Mouse (Mus musculus): Measurements from ENCODE around the gene Gm3448.
A peak's percentile ranks its signal among the peaks of the same experiment; 100 is the strongest.
"Not testable (repeated sequence)": the region's sequence is repeated elsewhere in the genome, so short reads cannot be mapped to it uniquely, and the experiment has no call there.

Gm3448 gene

DNA sequence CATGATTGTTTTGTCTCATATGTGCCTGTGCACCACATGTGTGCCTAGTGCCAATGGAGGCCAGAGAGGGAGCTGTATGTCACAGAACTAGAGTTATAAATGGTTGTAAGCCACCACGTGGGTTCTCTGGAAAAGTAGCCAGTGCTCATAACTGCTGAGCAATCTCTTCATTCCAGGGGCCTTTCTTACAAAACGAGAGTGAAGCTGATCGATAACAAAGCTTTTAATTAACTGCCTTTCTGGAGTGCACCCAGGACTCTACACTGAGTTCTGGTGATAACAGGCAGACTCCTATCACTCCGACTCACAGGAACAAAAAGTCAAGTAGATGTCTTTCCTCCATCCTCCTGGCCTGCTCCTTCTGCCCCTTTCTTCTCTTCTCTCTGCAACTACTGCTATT, 9.9 kb downstream of the Gm3448 start:
- DNase-seq (ENCODE audit: low spot score in 2 of 2): not testable (repeated sequence)

DNA sequence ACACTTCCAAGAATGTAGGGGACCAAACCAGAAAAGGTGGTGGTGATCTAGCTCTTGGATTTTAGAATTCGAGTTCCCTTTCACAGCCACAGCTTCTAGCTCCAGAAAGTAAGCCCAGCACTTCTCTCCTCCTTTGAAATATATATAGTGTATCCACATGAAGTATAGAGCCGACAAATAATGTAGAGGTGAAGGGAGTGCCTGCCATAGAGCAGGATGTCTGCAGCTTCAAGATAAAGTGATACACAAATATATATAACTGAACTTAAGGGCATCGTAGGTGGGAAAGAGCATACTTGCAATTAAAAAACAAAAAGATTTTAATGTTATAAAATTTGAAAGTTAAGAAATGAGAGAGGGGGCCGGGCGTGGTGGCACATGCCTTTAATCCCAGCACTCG, 15.8 kb downstream of the Gm3448 start:
- DNase-seq (ENCODE audit: low spot score in 2 of 2): not testable (repeated sequence)

DNA sequence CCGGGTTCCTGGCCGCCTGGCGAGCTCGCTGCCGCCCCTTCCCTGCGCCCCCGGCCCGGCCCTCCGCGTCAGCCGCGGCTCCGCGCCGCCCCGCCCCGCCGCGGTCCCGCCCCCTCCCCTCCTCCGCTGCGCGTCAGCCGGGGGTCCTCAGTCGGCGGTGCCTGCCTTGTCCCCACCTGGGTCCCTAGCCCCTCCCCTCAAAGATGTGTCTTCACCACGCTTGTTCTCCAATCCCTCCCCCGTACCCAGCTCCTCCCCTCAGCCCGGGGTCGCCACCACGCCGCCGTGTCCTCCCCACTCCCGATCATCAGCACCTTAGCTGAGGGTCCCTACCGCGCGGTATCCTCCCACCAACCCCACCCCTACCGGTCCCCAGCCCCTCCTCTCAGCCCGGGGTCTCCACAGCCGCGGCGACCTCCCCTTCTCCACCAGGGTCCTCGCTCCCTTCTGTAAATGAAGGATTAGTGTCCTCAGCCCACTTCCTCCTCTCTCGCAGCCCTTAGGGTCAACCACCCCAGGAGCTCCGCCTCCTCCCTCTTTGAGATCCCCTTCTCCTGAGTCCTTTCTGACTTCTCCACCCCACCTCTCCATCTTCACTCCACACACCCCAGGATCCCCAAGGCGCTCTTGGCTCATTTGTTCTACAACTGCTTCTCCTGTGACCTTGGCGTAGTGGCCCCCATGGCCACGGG, 16.7 kb downstream of the Gm3448 start:
- not testable (repeated sequence) for DNase-seq (ENCODE audit: low spot score in 2 of 2)

DNA sequence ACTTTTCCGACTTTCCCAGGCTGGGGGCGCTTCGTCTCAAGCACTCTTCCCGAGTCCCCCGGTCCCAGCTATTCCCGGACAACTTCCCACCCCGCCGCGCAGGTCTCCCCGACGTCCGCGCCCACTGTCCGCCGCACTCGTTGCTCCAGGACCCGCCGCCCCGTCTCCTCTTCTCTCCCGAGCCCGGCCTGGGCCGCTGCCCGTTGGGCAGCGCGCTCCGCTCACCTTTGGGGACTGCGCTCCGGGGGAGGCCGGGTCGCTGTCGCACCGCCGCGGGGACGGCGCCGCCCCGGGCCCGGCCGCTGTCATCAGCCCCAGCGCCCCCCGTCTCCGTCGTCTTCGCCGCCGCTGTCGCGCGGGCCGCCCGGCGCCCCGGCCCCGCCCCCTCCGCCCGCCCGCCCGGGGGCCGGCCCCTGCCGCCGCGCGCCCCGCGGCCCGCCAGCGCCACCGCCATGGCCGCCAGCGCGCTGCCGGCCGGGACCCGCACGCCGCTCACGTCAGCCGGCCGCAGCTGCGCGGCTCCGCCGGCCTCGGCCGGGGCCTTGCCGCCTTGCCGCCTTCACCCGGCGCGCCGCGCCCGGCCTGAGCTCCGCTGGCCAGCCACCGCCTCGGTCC, 17.4 kb downstream of the Gm3448 start:
- not testable (repeated sequence) for DNase-seq (ENCODE audit: low spot score in 2 of 2)

DNA sequence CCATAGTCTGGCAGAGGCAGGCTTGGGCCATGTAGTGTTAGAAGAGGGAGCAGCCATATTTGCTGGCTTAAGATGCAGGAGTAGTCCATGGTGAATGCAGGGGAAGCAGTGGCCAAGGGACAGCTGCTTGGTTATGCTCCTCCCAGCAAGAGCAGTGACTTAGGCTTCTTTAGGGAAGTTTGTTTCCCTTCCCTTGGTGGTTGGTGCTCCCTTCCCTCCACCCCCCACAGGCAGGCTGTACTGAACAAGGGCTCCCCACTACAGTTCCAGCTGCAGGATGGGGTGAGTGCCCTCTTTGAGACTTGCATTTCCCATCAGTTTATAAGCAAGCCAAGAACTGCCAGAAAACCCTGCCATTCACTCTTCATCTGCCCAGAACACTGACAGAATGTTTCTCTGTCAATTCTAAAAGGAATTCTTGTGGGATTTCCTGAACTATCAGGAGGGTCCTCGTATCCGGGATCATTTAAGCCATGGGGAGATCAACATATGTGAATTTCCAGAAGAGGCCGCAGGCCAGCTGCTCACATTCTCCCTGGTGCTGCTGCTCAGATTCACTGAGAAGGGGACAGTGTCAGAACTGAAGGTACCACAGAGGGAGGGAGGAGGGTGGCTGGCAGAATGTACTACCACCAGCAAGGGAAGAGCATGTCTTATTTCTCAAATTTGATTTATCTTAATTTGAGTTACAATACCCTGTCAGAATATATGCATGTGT, 19.7 kb downstream of the Gm3448 start:
- DNase-seq (ENCODE audit: low spot score in 2 of 2): peak; percentile 27 to 62

DNA sequence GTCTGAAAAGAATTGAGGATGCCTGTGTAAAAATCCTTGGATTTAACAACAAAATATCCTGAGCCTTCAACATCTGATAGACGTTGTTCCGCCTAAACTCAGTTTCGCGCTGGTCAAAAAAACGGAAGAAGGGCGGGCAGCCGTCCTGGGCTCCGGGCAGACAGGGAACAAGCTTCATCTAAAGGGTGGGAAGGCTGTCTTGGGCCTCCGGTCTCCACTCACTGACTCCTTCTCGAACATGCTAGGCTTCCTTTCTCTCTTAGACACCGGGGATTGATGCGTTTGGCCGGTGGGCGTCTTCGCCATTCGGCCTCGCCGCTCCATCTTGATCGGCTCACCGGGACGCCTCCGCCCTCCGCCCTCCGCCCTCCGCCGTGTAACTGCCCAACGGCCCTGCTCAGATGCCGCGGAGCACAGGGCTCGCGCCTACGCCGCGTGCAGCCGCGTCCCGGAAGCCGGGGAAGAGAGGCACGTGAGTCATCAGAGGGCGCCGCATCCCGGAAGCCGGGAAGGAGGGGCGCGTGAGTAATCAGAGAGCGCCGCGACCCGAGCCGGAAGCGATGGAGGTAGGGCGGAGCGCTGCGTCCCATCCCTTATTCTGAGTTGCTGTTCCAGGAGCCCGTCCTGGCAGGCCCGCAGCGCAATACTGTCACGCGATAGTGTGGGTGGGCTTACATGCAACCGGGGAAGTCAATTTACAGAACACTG, 31.5 kb downstream of the Gm3448 start, which contains the start of gene Gm3435:
Gm3435 (plus strand) TSS at position 471 of the 708 bp plus-strand sequence.
- not testable (repeated sequence) for DNase-seq (ENCODE audit: low spot score in 2 of 2)

DNA sequence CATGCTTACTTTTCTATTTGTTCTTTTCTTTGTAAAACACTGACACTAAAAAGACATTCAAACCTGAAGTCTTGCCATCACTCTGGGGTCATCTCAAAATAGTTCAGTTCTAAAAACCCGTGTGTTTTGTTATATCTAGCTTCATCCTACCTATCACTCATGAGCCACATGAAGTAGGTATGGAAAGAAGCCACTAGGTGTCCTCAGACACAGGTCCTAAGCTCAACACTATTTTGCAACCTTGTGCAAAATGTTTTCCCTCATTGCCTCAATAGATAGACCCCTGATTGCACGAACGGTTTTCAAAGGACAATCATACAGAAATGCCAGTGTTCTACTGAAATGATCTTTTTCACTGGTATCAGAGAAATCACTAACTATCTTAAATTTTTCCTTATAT, 32.2 kb downstream of the Gm3448 start:
- DNase-seq (ENCODE audit: low spot score in 2 of 2): not testable (repeated sequence)

DNA sequence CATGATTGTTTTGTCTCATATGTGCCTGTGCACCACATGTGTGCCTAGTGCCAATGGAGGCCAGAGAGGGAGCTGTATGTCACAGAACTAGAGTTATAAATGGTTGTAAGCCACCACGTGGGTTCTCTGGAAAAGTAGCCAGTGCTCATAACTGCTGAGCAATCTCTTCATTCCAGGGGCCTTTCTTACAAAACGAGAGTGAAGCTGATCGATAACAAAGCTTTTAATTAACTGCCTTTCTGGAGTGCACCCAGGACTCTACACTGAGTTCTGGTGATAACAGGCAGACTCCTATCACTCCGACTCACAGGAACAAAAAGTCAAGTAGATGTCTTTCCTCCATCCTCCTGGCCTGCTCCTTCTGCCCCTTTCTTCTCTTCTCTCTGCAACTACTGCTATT, 41.3 kb downstream of the Gm3448 start:
- DNase-seq (ENCODE audit: low spot score in 2 of 2): not testable (repeated sequence)

DNA sequence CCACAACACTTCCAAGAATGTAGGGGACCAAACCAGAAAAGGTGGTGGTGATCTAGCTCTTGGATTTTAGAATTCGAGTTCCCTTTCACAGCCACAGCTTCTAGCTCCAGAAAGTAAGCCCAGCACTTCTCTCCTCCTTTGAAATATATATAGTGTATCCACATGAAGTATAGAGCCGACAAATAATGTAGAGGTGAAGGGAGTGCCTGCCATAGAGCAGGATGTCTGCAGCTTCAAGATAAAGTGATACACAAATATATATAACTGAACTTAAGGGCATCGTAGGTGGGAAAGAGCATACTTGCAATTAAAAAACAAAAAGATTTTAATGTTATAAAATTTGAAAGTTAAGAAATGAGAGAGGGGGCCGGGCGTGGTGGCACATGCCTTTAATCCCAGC, 47.2 kb downstream of the Gm3448 start:
- DNase-seq (ENCODE audit: low spot score in 2 of 2): not testable (repeated sequence)

DNA sequence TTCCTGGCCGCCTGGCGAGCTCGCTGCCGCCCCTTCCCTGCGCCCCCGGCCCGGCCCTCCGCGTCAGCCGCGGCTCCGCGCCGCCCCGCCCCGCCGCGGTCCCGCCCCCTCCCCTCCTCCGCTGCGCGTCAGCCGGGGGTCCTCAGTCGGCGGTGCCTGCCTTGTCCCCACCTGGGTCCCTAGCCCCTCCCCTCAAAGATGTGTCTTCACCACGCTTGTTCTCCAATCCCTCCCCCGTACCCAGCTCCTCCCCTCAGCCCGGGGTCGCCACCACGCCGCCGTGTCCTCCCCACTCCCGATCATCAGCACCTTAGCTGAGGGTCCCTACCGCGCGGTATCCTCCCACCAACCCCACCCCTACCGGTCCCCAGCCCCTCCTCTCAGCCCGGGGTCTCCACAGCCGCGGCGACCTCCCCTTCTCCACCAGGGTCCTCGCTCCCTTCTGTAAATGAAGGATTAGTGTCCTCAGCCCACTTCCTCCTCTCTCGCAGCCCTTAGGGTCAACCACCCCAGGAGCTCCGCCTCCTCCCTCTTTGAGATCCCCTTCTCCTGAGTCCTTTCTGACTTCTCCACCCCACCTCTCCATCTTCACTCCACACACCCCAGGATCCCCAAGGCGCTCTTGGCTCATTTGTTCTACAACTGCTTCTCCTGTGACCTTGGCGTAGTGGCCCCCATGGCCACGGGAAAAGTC, 48.1 kb downstream of the Gm3448 start:
- not testable (repeated sequence) for DNase-seq (ENCODE audit: low spot score in 2 of 2)

DNA sequence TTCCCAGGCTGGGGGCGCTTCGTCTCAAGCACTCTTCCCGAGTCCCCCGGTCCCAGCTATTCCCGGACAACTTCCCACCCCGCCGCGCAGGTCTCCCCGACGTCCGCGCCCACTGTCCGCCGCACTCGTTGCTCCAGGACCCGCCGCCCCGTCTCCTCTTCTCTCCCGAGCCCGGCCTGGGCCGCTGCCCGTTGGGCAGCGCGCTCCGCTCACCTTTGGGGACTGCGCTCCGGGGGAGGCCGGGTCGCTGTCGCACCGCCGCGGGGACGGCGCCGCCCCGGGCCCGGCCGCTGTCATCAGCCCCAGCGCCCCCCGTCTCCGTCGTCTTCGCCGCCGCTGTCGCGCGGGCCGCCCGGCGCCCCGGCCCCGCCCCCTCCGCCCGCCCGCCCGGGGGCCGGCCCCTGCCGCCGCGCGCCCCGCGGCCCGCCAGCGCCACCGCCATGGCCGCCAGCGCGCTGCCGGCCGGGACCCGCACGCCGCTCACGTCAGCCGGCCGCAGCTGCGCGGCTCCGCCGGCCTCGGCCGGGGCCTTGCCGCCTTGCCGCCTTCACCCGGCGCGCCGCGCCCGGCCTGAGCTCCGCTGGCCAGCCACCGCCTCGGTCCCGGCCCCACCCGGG, 48.7 kb downstream of the Gm3448 start:
- DNase-seq (ENCODE audit: low spot score in 2 of 2): not testable (repeated sequence)

DNA sequence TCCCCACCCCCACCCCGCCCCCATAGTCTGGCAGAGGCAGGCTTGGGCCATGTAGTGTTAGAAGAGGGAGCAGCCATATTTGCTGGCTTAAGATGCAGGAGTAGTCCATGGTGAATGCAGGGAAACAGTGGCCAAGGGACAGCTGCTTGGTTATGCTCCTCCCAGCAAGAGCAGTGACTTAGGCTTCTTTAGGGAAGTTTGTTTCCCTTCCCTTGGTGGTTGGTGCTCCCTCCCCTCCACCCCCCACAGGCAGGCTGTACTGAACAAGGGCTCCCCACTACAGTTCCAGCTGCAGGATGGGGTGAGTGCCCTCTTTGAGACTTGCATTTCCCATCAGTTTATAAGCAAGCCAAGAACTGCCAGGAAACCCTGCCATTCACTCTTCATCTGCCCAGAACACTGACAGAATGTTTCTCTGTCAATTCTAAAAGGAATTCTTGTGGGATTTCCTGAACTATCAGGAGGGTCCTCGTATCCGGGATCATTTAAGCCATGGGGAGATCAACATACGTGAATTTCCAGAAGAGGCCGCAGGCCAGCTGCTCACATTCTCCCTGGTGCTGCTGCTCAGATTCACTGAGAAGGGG, 51.1 kb downstream of the Gm3448 start:
- peak in 1 of 2 experiments; percentile 53 for DNase-seq (ENCODE audit: low spot score in 2 of 2)

DNA sequence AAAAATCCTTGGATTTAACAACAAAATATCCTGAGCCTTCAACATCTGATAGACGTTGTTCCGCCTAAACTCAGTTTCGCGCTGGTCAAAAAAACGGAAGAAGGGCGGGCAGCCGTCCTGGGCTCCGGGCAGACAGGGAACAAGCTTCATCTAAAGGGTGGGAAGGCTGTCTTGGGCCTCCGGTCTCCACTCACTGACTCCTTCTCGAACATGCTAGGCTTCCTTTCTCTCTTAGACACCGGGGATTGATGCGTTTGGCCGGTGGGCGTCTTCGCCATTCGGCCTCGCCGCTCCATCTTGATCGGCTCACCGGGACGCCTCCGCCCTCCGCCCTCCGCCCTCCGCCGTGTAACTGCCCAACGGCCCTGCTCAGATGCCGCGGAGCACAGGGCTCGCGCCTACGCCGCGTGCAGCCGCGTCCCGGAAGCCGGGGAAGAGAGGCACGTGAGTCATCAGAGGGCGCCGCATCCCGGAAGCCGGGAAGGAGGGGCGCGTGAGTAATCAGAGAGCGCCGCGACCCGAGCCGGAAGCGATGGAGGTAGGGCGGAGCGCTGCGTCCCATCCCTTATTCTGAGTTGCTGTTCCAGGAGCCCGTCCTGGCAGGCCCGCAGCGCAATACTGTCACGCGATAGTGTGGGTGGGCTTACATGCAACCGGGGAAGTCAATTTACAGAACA, 62.8 kb downstream of the Gm3448 start, which contains the start of the genes 9030025P20Rik and Gm3417:
9030025P20Rik (plus strand) TSS at position 107 of the 677 bp plus-strand sequence.
Gm3417 (minus strand) TSS at position 429 of the 677 bp plus-strand sequence.
- DNase-seq (ENCODE audit: low spot score in 2 of 2): not testable (repeated sequence)

DNA sequence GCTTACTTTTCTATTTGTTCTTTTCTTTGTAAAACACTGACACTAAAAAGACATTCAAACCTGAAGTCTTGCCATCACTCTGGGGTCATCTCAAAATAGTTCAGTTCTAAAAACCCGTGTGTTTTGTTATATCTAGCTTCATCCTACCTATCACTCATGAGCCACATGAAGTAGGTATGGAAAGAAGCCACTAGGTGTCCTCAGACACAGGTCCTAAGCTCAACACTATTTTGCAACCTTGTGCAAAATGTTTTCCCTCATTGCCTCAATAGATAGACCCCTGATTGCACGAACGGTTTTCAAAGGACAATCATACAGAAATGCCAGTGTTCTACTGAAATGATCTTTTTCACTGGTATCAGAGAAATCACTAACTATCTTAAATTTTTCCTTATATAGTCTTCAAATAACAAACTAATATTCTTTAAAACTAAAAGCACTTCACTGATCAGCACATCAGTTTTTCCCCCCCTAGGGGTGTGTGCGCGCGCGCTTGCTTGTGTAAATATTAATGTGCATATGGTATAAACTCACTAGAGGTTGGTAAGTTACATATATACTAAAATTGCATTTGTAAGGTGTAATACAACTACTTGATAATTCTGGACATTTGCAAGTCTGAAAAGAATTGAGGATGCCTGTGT, 63.5 kb downstream of the Gm3448 start:
- not testable (repeated sequence) for DNase-seq (ENCODE audit: low spot score in 2 of 2)

DNA sequence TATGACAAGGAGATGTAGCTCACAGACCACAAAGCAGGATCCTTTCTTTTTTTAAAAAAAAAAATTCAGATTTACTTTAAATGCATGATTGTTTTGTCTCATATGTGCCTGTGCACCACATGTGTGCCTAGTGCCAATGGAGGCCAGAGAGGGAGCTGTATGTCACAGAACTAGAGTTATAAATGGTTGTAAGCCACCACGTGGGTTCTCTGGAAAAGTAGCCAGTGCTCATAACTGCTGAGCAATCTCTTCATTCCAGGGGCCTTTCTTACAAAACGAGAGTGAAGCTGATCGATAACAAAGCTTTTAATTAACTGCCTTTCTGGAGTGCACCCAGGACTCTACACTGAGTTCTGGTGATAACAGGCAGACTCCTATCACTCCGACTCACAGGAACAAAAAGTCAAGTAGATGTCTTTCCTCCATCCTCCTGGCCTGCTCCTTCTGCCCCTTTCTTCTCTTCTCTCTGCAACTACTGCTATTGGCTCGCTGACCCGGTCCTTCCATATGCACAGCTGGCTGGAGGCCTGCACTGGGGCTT, 72.9 kb downstream of the Gm3448 start:
- DNase-seq (ENCODE audit: low spot score in 2 of 2): not testable (repeated sequence)

DNA sequence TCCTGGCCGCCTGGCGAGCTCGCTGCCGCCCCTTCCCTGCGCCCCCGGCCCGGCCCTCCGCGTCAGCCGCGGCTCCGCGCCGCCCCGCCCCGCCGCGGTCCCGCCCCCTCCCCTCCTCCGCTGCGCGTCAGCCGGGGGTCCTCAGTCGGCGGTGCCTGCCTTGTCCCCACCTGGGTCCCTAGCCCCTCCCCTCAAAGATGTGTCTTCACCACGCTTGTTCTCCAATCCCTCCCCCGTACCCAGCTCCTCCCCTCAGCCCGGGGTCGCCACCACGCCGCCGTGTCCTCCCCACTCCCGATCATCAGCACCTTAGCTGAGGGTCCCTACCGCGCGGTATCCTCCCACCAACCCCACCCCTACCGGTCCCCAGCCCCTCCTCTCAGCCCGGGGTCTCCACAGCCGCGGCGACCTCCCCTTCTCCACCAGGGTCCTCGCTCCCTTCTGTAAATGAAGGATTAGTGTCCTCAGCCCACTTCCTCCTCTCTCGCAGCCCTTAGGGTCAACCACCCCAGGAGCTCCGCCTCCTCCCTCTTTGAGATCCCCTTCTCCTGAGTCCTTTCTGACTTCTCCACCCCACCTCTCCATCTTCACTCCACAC, 79.7 kb downstream of the Gm3448 start:
- DNase-seq (ENCODE audit: low spot score in 2 of 2): not testable (repeated sequence)

DNA sequence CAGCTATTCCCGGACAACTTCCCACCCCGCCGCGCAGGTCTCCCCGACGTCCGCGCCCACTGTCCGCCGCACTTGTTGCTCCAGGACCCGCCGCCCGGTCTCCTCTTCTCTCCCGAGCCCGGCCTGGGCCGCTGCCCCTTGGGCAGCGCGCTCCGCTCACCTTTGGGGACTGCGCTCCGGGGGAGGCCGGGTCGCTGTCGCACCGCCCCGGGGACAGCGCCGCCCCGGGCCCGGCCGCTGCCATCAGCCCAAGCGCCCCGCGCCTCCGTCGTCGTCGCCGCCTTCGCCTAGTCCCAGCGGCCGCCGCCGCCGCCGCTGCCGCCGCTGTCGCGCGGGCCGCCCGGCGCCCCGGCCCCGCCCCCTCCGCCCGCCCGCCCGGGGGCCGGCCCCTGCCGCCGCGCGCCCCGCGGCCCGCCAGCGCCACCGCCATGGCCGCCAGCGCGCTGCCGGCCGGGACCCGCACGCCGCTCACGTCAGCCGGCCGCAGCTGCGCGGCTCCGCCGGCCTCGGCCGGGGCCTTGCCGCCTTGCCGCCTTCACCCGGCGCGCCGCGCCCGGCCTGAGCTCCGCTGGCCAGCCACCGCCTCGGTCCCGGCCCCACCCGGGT, 80.3 kb downstream of the Gm3448 start, which contains the start of gene Phf10:
Phf10 (minus strand) TSS at position 323 of the 606 bp plus-strand sequence.
- peak; percentile 41 to 79 for DNase-seq (ENCODE audit: low spot score in 2 of 2)

DNA sequence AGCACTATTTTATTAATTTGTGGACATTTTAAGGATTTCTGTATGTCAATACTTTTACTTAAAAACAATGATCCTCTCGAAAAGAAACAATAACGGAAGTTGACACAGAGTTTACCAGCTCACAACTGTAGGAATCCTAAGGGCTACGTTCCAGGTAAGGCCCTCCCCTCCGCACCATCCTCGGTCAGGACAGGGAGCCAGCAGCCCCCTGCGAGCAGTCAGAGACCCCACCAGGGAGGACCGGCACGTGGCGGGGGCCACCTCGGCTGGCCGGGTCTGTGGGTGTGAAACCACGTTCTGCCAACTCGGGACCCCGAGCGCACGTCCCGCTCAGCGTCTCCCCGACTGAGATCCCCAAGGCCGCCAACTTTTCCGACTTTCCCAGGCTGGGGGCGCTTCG, 80.8 kb downstream of the Gm3448 start:
- peak; percentile 40 to 76 for DNase-seq (ENCODE audit: low spot score in 2 of 2)

All from spleen, postnatal 4 days (tissue).